Mouse (Mus musculus) testis, adult 2 months (tissue): ENCODE results near the gene Gm5475.

Source experiments
- CTCF ChIP-seq: fragments of 200-500 bp; IDR thresholded peaks from 2 replicates; pipeline ENCODE4 v1.5.1; 2012; ENCODE audit warnings: low read depth, mild to moderate bottlenecking, inconsistent platforms, low read length, moderate library complexity; ENCODE audit not compliant: control insufficient read depth, insufficient read depth, insufficient replicate concordance
- POLR2A ChIP-seq: fragments of 200-500 bp; IDR thresholded peaks from 2 replicates; pipeline ENCODE4 v1.6.1; 2012; ENCODE audit warnings: low read depth, mild to moderate bottlenecking, inconsistent platforms, low read length, moderate library complexity; ENCODE audit not compliant: control insufficient read depth

DNA sequence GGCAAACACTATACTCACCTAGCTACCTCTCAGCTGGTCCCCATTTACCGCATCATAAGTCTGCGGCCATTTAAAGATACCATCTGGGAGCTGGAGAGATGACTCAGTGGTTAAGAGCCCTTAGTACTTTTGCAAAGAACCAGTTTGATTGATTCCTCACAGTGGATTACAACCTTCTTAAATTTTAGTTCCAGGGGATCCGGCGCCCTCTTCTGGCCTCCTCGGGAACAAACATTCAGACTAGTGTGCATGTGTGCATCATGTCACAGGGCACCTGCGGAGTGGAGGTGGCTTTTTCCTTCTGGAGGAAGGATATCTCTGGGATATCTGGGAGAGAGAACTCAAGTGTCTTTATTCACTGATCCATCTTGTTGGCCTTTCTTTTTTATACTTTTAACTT is 41.8 kb downstream of the Gm5475 start:
- peak; percentile 45; the same call in 1 of the 2 replicates for TF ChIP-seq CTCF
- TF ChIP-seq POLR2A = no peak
